Mouse (Mus musculus) erythroblast, adult 5-6 weeks (primary cell): ENCODE measurements around the gene Phldb1. TPM values are rescaled to one million over a fixed set of nuclear protein-coding genes. Genes with fewer than 3 reads are reported as not detected.

Source experiments
- ATAC-seq: replicated peaks from 2 replicates; pipeline ENCODE4 v1.8.0; 2016; ENCODE audit warnings: moderate number of reproducible peaks, mild to moderate bottlenecking, moderate TSS enrichment, inconsistent platforms; ENCODE audit not compliant: poor library complexity, low FRiP score, severe bottlenecking
- total RNA-seq, 2 experiments: library from RNA; stranded (forward) in 1 of 2; stranded (reverse) in 1 of 2; fragments of 150-400 nt in 1 of 2; fragments of 200-764, 138-1000 nt in 1 of 2; gene quantifications; 2 replicates each; pipeline versions ENCODE4 v1.2.3 to v1.2.4; 2015 to 2017; ENCODE audit warnings: low replicate concordance in 2 of 2

The Phldb1 gene
- total RNA-seq, 2 experiments from 2014 or later = 2.9 to 6.1 TPM

- ATAC-seq = no peak
Observed at GRCm38 (mm10) chr9:44732130-44732549, 2.9 kb downstream of the Phldb1 start.

GRCm38 (mm10) chr9:44727441-44727840 is 7.6 kb downstream of the Phldb1 start:
- ATAC-seq = no peak

GRCm38 (mm10) chr9:44726431-44727146 is 8.4 kb downstream of the Phldb1 start:
- ATAC-seq = no peak

- ATAC-seq = no peak
Observed at GRCm38 (mm10) chr9:44724665-44725064, 10.3 kb downstream of the Phldb1 start.

- no peak for ATAC-seq
Observed at GRCm38 (mm10) chr9:44724223-44724622, 10.8 kb downstream of the Phldb1 start.

GRCm38 (mm10) chr9:44723521-44724041 is 11.4 kb downstream of the Phldb1 start:
- ATAC-seq = no peak

GRCm38 (mm10) chr9:44723008-44723407 is 12.0 kb downstream of the Phldb1 start:
- no peak for ATAC-seq

- ATAC-seq = no peak
Observed at GRCm38 (mm10) chr9:44722575-44722974, 12.4 kb downstream of the Phldb1 start.

- no peak for ATAC-seq
Observed at GRCm38 (mm10) chr9:44721877-44722186, 13.2 kb downstream of the Phldb1 start.

- no peak for ATAC-seq
Observed at GRCm38 (mm10) chr9:44721154-44721876, 13.7 kb downstream of the Phldb1 start.

GRCm38 (mm10) chr9:44720358-44721153 is 14.4 kb downstream of the Phldb1 start:
- no peak for ATAC-seq

- no peak for ATAC-seq
Observed at GRCm38 (mm10) chr9:44719632-44720357, 15.2 kb downstream of the Phldb1 start.

- no peak for ATAC-seq
Observed at GRCm38 (mm10) chr9:44718937-44719631, 15.9 kb downstream of the Phldb1 start.

GRCm38 (mm10) chr9:44717822-44718242 is 17.2 kb downstream of the Phldb1 start:
- no peak for ATAC-seq

GRCm38 (mm10) chr9:44716997-44717821 is 17.8 kb downstream of the Phldb1 start:
- no peak for ATAC-seq

- no peak for ATAC-seq
Observed at GRCm38 (mm10) chr9:44715705-44716362, 19.2 kb downstream of the Phldb1 start.

GRCm38 (mm10) chr9:44715109-44715508 is 19.9 kb downstream of the Phldb1 start:
- ATAC-seq = no peak

GRCm38 (mm10) chr9:44713574-44713973 is 21.4 kb downstream of the Phldb1 start:
- no peak for ATAC-seq
